Mouse (Mus musculus): ENCODE results near the gene Pkp1. TPM values are rescaled to one million over a fixed set of nuclear protein-coding genes. Genes with fewer than 3 reads are reported as not detected.

The Pkp1 gene
- not detected in 2 replicates for polyA plus RNA-seq (2012; ENCODE audit: insufficient read depth, insufficient read length, low replicate concordance, missing spikeins)

DNA sequence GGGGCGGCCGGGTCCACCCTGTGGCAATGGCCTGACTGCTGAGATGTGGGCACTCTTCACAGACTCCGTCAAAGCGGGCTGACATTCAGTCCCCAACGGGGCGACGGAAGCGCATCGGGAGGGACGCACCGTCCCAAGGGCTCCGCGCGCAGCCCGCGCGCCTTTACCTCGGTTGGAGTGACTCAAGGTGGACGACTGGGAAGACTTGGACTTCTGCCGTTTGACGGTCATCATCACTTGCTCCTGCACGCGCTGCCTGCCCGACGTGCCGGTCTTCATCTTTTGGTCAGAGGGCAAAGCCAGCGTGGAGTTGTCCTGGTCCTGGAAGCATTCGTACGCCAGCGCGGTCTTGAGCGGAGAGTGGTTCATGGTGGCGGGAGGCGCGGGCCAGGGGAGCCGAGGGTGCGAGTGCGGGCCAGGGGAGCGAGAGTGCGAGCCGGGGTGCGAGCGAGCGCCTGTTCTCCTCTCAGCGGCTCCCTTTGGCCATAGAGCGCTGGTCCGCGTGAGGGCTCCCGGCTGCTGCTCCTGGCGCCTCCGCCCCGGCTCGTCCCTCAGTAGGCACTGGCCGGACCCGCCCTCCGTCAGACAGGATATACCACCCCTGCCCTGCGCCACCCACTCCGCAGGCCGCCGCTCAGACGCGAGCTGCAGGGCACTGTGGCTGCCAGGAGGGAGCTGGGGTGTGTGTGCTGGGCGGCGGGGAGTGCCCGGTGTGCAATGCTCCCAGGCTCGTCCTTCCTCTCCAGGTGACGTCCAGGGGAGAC is at the start of gene Pkp1:
Gene Pkp1 (minus strand): TSS at position 564 of the 764 bp plus-strand sequence.
- H3K4me3 ChIP-seq (ENCODE audit: insufficient read depth, low read depth, low read length): no peak within 1 kb of the TSS
- peaks cover 6% of the 10 kb centered on the region; the same call in 1 of the 2 replicates for H3K4me1 ChIP-seq (ENCODE audit: control insufficient read depth, insufficient read depth, low read length)
- H3K27ac ChIP-seq (ENCODE audit: insufficient read depth, low read depth, low read length): no peak within 1 kb of the TSS
- TF ChIP-seq POLR2A (IDR thresholded peaks at IDR 0.05; ENCODE audit: insufficient read depth, low read depth, low read length) (no peak), CTCF (IDR thresholded peaks at IDR 0.05; ENCODE audit: insufficient read depth, low read depth, low read length) (no peak)
- 3% methylated on average over 67 of the region's 67 CpGs for WGBS

DNA sequence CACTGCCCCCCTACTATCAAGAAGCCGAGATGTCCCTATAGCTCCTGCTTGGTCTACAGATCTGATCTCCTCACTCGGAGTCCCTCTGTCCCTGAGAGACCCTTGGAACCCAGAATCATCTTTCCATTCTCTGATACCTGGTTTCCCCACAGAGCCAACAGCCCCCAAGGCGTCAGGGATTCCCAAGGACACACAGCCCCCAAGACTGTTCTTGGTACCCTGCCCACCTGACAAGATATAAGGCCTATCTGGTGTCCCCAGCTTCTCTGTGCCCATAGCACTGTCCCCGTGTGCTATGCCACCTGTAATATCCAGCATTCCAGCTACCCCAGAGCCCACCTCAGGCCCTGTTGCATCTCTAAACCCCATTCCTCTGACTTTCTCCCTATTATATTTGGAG is 48.7 kb upstream of the Pkp1 start:
- Histone ChIP-seq H3K27ac (ENCODE audit: insufficient read depth, low read depth, low read length) (no peak overlapping the region), H3K4me3 (ENCODE audit: insufficient read depth, low read depth, low read length) (no peak overlapping the region), H3K4me1 (ENCODE audit: control insufficient read depth, insufficient read depth, low read length) (peaks cover 3% of the 10 kb centered on the region; the same call in 1 of the 2 replicates)
- 89% methylated on average over 4 of the region's 4 CpGs for WGBS
- TF ChIP-seq CTCF (IDR thresholded peaks at IDR 0.05; ENCODE audit: insufficient read depth, low read depth, low read length) (no peak), POLR2A (IDR thresholded peaks at IDR 0.05; ENCODE audit: insufficient read depth, low read depth, low read length) (no peak)

DNA sequence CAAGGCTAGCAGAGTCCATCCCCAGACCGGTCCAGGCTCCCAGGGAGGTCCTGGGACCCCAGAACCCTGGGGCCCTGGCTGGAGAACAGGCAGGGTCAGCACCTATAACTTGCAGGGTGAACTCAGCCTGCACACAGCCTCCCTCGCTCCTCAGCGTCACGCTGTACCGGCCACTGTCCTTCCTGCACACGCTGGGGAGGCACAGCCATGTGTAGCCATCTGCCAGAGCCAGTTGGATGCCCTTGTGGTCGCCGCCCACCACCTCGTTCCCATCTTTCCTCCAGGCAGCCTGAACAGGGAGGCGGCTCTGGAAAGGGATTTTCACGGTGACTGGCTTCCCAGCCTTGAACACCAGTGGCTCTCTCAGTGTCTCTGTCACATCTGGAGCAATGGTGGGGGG is 45.6 kb upstream of the Pkp1 start:
- TF ChIP-seq CTCF (IDR thresholded peaks at IDR 0.05; ENCODE audit: insufficient read depth, low read depth, low read length): no peak
- TF ChIP-seq POLR2A (IDR thresholded peaks at IDR 0.05; ENCODE audit: insufficient read depth, low read depth, low read length): no peak
- WGBS: 65% methylated on average over 11 of the region's 11 CpGs
- Histone ChIP-seq H3K27ac (ENCODE audit: insufficient read depth, low read depth, low read length) (no peak overlapping the region), H3K4me1 (ENCODE audit: control insufficient read depth, insufficient read depth, low read length) (peaks cover 3% of the 10 kb centered on the region; the same call in 1 of the 2 replicates), H3K4me3 (ENCODE audit: insufficient read depth, low read depth, low read length) (no peak overlapping the region)

DNA sequence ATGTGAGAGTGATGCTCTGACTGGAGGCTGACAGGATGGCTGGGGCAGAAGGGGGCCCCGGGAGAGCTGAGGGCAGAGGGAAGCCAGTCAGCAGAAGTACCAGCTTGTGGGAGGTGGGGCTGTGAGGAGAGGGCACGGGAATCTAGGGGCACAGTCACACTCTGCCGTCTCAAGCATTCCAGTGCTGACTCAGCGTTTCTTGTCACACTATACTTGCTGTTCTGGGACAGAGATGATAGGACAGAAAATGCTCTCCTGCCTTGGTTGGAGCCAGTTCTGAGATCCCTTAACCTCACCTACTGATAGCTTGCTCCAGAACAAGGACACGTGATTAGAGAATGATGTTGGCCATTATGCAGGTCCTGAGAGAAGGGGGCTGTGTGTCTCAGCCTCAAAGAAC is 44.2 kb upstream of the Pkp1 start:
- Histone ChIP-seq H3K4me3 (ENCODE audit: insufficient read depth, low read depth, low read length) (no peak overlapping the region), H3K27ac (ENCODE audit: insufficient read depth, low read depth, low read length) (no peak overlapping the region), H3K4me1 (ENCODE audit: control insufficient read depth, insufficient read depth, low read length) (peaks cover 3% of the 10 kb centered on the region; the same call in 1 of the 2 replicates)
- TF ChIP-seq CTCF (IDR thresholded peaks at IDR 0.05; ENCODE audit: insufficient read depth, low read depth, low read length) (no peak), POLR2A (IDR thresholded peaks at IDR 0.05; ENCODE audit: insufficient read depth, low read depth, low read length) (no peak)
- WGBS: 58% methylated on average over 5 of the region's 5 CpGs

DNA sequence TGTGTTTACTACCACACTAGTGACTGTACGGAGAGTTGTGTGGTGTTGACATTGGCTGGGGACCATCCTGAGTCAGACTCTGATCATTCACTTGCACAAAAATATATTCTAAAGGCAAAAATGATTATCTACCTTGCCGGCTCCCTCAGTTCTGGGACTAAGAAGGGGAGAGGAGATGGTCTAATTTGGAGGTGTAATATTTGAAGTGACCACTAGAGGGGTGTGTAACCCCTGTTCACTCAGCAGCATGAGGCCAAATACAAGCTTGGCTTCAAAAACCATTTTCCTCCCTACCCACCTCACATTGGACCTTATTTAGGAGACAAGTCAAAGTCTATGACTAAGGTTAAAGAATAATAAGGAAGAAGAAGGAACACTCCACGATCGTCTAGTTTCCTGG is 39.5 kb upstream of the Pkp1 start:
- Histone ChIP-seq H3K4me3 (ENCODE audit: insufficient read depth, low read depth, low read length) (no peak overlapping the region), H3K27ac (ENCODE audit: insufficient read depth, low read depth, low read length) (no peak overlapping the region), H3K4me1 (ENCODE audit: control insufficient read depth, insufficient read depth, low read length) (no peaks in the 10 kb centered on the region)
- 36% methylated on average over 4 of the region's 4 CpGs for WGBS
- TF ChIP-seq POLR2A (IDR thresholded peaks at IDR 0.05; ENCODE audit: insufficient read depth, low read depth, low read length) (no peak), CTCF (IDR thresholded peaks at IDR 0.05; ENCODE audit: insufficient read depth, low read depth, low read length) (no peak)

DNA sequence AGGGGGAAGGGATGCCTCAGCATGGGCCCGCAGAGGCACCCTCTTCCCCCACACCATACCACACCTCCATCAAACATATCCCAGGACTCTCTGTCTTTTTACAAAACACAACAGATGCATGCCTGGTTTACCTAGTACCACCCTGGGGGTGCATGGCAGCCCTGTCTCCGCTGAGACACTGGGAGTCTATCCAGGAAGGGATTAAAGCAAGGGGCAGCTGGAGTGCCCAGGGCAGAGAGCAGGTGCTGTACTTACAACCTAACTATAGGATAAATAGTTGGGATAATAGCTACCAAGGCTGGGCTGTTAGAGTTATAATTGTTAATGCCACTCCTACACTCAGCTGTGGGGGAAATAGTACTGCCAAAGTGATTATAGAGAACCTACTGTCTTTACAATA is 29.9 kb upstream of the Pkp1 start:
- 64% methylated on average over 2 of the region's 2 CpGs for WGBS

DNA sequence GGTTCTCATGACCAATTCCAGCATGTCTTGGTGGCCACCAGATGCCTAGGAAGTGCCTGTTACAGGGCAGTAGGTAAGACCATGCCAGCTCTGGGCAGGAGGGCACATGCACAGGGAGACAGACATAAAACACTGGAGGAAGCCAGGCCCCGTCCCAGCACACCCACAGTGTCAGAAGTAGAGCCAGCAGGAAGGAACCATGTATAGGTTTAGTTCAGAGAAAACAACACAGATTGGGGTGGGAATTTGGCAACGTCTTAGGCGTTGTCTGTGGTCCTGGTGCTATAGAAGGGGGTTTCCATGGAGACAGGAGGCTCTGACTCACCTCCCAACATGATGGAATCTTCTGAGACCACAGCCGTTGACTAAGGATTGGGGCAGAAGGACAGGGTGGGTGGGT is 27.2 kb upstream of the Pkp1 start:
- H3K4me1 ChIP-seq (ENCODE audit: control insufficient read depth, insufficient read depth, low read length): peaks cover 29% of the 10 kb centered on the region
- no peak overlapping the region for H3K4me3 ChIP-seq (ENCODE audit: insufficient read depth, low read depth, low read length)
- no peak for TF ChIP-seq POLR2A (IDR thresholded peaks at IDR 0.05; ENCODE audit: insufficient read depth, low read depth, low read length)
- TF ChIP-seq CTCF (IDR thresholded peaks at IDR 0.05; ENCODE audit: insufficient read depth, low read depth, low read length): no peak
- WGBS: 34% methylated on average over 4 of the region's 4 CpGs
- no peak overlapping the region for H3K27ac ChIP-seq (ENCODE audit: insufficient read depth, low read depth, low read length)

More for the DNA sequence above, 29.9 kb upstream of the Pkp1 start:
- H3K4me3 ChIP-seq (ENCODE audit: insufficient read depth, low read depth, low read length): no peak overlapping the region
- no peak overlapping the region for H3K27ac ChIP-seq (ENCODE audit: insufficient read depth, low read depth, low read length)
- peaks cover 24% of the 10 kb centered on the region for H3K4me1 ChIP-seq (ENCODE audit: control insufficient read depth, insufficient read depth, low read length)
- no peak for TF ChIP-seq POLR2A (IDR thresholded peaks at IDR 0.05; ENCODE audit: insufficient read depth, low read depth, low read length)
- TF ChIP-seq CTCF (IDR thresholded peaks at IDR 0.05; ENCODE audit: insufficient read depth, low read depth, low read length): no peak

DNA sequence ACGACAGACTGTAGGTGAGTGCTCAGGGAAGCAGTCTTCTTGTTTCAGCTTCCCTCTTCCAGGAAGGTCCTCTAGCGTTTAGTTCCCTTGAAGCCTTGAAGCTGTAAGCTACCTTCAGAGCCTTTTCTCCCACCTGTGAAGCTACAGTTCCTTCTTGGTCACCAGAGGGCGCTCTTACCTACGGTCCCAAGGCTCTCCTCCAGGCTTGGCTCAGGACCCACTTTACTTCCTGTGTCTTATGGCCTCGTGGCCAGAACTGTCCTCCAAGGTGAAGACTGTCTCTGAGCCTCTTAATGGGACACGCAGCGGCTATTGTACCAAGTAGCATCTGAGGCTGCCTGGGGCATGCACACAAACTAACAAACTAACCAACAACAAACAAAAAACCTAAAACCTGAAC is 26.7 kb upstream of the Pkp1 start:
- 14% methylated on average over 7 of the region's 7 CpGs for WGBS
- no peak overlapping the region for H3K27ac ChIP-seq (ENCODE audit: insufficient read depth, low read depth, low read length)
- H3K4me1 ChIP-seq (ENCODE audit: control insufficient read depth, insufficient read depth, low read length): peaks cover 29% of the 10 kb centered on the region
- H3K4me3 ChIP-seq (ENCODE audit: insufficient read depth, low read depth, low read length): no peak overlapping the region
- TF ChIP-seq POLR2A (IDR thresholded peaks at IDR 0.05; ENCODE audit: insufficient read depth, low read depth, low read length): no peak
- peak; percentile 62; the same call in 1 of the 2 replicates for TF ChIP-seq CTCF (IDR thresholded peaks at IDR 0.05; ENCODE audit: insufficient read depth, low read depth, low read length)

DNA sequence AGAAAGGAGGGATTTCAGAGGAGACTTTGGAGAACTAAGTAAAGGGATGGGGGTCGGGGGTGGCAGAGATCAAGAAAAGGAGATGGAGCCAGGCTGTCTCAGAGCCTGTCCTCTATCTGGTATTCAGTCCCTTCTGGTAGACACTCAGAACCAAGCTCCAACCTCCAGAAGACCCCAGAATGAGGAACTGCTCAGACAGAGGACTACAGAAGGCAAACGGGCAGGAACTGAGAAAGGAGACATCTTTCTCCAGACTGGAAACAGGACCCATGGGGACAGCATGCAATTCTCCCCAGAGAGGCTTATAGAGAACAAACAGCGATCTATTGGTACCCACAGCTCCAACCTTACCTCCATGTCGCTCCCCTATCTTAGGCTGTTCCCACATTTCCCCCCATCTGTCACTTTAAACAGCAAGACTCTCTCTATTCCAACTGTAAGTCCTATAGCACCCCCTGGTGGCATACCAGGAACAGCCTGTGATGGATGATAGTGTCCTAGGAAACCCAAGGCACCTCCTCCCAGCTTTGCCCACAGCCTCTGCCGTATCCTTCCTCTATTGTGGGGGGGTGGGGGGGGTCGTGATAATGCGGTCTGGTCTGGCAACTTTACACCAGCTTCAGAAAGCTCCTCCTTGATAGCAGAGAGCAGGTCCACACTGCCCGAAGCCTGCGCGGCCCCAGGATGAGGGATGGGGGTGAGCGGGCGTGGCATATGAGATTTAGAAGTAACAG is 25.7 kb upstream of the Pkp1 start:
- WGBS: 45% methylated on average over 12 of the region's 12 CpGs
- Histone ChIP-seq H3K4me3 (ENCODE audit: insufficient read depth, low read depth, low read length) (no peak overlapping the region), H3K27ac (ENCODE audit: insufficient read depth, low read depth, low read length) (no peak overlapping the region), H3K4me1 (ENCODE audit: control insufficient read depth, insufficient read depth, low read length) (peaks cover 29% of the 10 kb centered on the region)
- TF ChIP-seq POLR2A (IDR thresholded peaks at IDR 0.05; ENCODE audit: insufficient read depth, low read depth, low read length): no peak
- TF ChIP-seq CTCF (IDR thresholded peaks at IDR 0.05; ENCODE audit: insufficient read depth, low read depth, low read length): no peak
